Mouse (Mus musculus) lung, adult 2 months (tissue): Measurements from ENCODE around the gene Ablim1.

Experiments used
- CTCF ChIP-seq: fragments of 200-500 bp; IDR thresholded peaks from 2 replicates; pipeline ENCODE4 v1.5.1; 2011; ENCODE audit warnings: mild to moderate bottlenecking, low read length, control low read depth; ENCODE audit not compliant: insufficient read depth
- POLR2A ChIP-seq: fragments of 200-500 bp; IDR thresholded peaks from 2 replicates; pipeline ENCODE4 v1.6.1; 2011; ENCODE audit warnings: low read depth, mild to moderate bottlenecking, control low read depth, low read length, borderline replicate concordance; ENCODE audit errors: extremely low read depth

GRCm38 (mm10) chr19:57130591-57130990 is 184.1 kb downstream of the Ablim1 start:
- TF ChIP-seq CTCF, result no peak
- no peak for TF ChIP-seq POLR2A
